Mouse (Mus musculus) heart, embryonic 11.5 days (tissue): ENCODE data around the gene Gfod1. TPM values are rescaled to one million over a fixed set of nuclear protein-coding genes. Genes with fewer than 3 reads are reported as not detected.
A peak's percentile ranks its signal among the peaks of the same experiment; 100 is the strongest.

Experiments used
- ATAC-seq: fragments of 200-750 bp; cut with Nextera tagmentation; replicated peaks from 2 replicates; pipeline ENCODE4 v1.8.0; 2017; ENCODE audit warnings: moderate library complexity; ENCODE audit not compliant: insufficient number of reproducible peaks, low FRiP score, low TSS enrichment
- H3K27ac ChIP-seq: fragments of 300-500 bp; sonication (generic); 2 replicates; pipeline ENCODE4 v1.5.1; 2014; ENCODE audit warnings: mild to moderate bottlenecking, low read depth, low read length
- H3K27me3 ChIP-seq: fragments of 300-500 bp; sonication (generic); 2 replicates; pipeline ENCODE4 v1.6.1; 2014; ENCODE audit warnings: mild to moderate bottlenecking, low read length, mixed read lengths; ENCODE audit not compliant: control insufficient read depth, insufficient read depth
- H3K36me3 ChIP-seq: fragments of 300-500 bp; sonication (generic); 2 replicates; pipeline ENCODE4 v1.6.1; 2014; ENCODE audit warnings: mild to moderate bottlenecking, low read length, moderate library complexity, mixed read lengths; ENCODE audit not compliant: control insufficient read depth, insufficient read depth
- H3K4me1 ChIP-seq: fragments of 300-500 bp; sonication (generic); 2 replicates; pipeline ENCODE4 v1.6.1; 2014; ENCODE audit warnings: low read length; ENCODE audit not compliant: control insufficient read depth, insufficient read depth
- H3K4me2 ChIP-seq: fragments of 300-500 bp; sonication (generic); 2 replicates; pipeline ENCODE4 v1.6.1; 2014; ENCODE audit warnings: mild to moderate bottlenecking, moderate library complexity
- H3K4me3 ChIP-seq: fragments of 300-500 bp; sonication (generic); 2 replicates; pipeline ENCODE4 v1.5.1; 2014; ENCODE audit warnings: low read depth, low read length
- H3K9ac ChIP-seq: fragments of 300-500 bp; sonication (generic); 2 replicates; pipeline ENCODE4 v1.6.1; 2014; ENCODE audit warnings: mild to moderate bottlenecking, low read depth, low read length, moderate library complexity
- H3K9me3 ChIP-seq: fragments of 300-500 bp; sonication (generic); replicated peaks from 2 replicates; pipeline ENCODE4 v1.6.1; 2016; ENCODE audit warnings: low read length; ENCODE audit not compliant: control insufficient read depth
- WGBS: fragments of 180-500 bp; shearing (Covaris S2); extraction: QIAGEN DNeasy Blood & Tissue Kit; methylation state at CpG from one replicate; pipeline ENCODE4 v1.1.7; 2014; ENCODE audit not compliant: insufficient replicate concordance; 5-methylcytosine and 5-hydroxymethylcytosine counted together
- polyA plus RNA-seq: library from polyadenylated mRNA; unstranded; fragments of >200 nt; fragmentation: Nextera tagmentation; extraction: Ambion mirVana; gene quantifications from 2 replicates; pipeline ENCODE4 v1.2.1, GENCODE M21; 2014

The Gfod1 gene
- polyA plus RNA-seq, 1 experiment from 2014 or later, result 1.5 TPM

GRCm38 (mm10) chr13:43181104-43181503 is 122.9 kb downstream of the Gfod1 start:
- ATAC-seq, result 0 out of 2 replicates have a peak, but pooled peaks have one; percentile 67
- no peaks in the 10 kb centered on the region; the same call in 1 of the 2 replicates for H3K27me3 ChIP-seq
- H3K27ac ChIP-seq, result no peak overlapping the region
- peaks cover 15% of the 10 kb centered on the region for H3K4me1 ChIP-seq
- no peak overlapping the region for H3K4me3 ChIP-seq
- no peak overlapping the region for H3K9ac ChIP-seq
- H3K9me3 ChIP-seq, result no peaks in the 10 kb centered on the region
- 63% methylated on average over 7 of the region's 7 CpGs for WGBS
- H3K36me3 ChIP-seq, result no peaks in the 10 kb centered on the region
- no peak overlapping the region for H3K4me2 ChIP-seq

- no peaks in the 10 kb centered on the region for H3K36me3 ChIP-seq
- H3K4me3 ChIP-seq, result no peak overlapping the region
- ATAC-seq, result no peak
- H3K4me2 ChIP-seq, result no peak overlapping the region
- 83% methylated on average over 7 of the region's 7 CpGs for WGBS
- H3K4me1 ChIP-seq, result peaks cover 4% of the 10 kb centered on the region
- H3K9ac ChIP-seq, result no peak overlapping the region
- no peak overlapping the region for H3K27ac ChIP-seq
- no peaks in the 10 kb centered on the region; the same call in 1 of the 2 replicates for H3K27me3 ChIP-seq
- H3K9me3 ChIP-seq, result no peaks in the 10 kb centered on the region
Measured at GRCm38 (mm10) chr13:43177317-43177716, 126.7 kb downstream of the Gfod1 start.

GRCm38 (mm10) chr13:43176676-43177075 is 127.3 kb downstream of the Gfod1 start:
- Histone ChIP-seq H3K4me2 (no peak overlapping the region), H3K4me3 (no peak overlapping the region), H3K27ac (no peak overlapping the region), H3K9ac (no peak overlapping the region), H3K27me3 (no peaks in the 10 kb centered on the region; the same call in 1 of the 2 replicates), H3K9me3 (no peaks in the 10 kb centered on the region), H3K36me3 (no peaks in the 10 kb centered on the region), H3K4me1 (peaks cover 7% of the 10 kb centered on the region)
- 92% methylated on average over 3 of the region's 3 CpGs for WGBS
- no peak for ATAC-seq

- Histone ChIP-seq H3K4me1 (peaks cover 7% of the 10 kb centered on the region), H3K36me3 (no peaks in the 10 kb centered on the region), H3K4me2 (peak overlapping the region; percentile 37), H3K27me3 (no peaks in the 10 kb centered on the region), H3K9me3 (no peaks in the 10 kb centered on the region), H3K27ac (no peak overlapping the region), H3K4me3 (no peak overlapping the region), H3K9ac (no peak overlapping the region)
- ATAC-seq, result no peak
- 15% methylated on average over 9 of the region's 9 CpGs for WGBS
Measured at GRCm38 (mm10) chr13:43173262-43173661, 130.7 kb downstream of the Gfod1 start.

GRCm38 (mm10) chr13:43172036-43172713 is 131.8 kb downstream of the Gfod1 start:
- no peaks in the 10 kb centered on the region for H3K9me3 ChIP-seq
- H3K4me3 ChIP-seq, result peak overlapping the region; percentile 78
- H3K36me3 ChIP-seq, result no peaks in the 10 kb centered on the region
- H3K27ac ChIP-seq, result peak overlapping the region; percentile 18; the same call in 1 of the 2 replicates
- H3K9ac ChIP-seq, result peak overlapping the region; percentile 93
- H3K27me3 ChIP-seq, result no peaks in the 10 kb centered on the region
- 24% methylated on average over 14 of the region's 14 CpGs for WGBS
- no peak for ATAC-seq
- H3K4me1 ChIP-seq, result peaks cover 7% of the 10 kb centered on the region
- peak overlapping the region; percentile 83 for H3K4me2 ChIP-seq

GRCm38 (mm10) chr13:43171020-43171710 is 132.8 kb downstream of the Gfod1 start, which contains the start of gene Tbc1d7:
Gene Tbc1d7, minus strand, starts transcription at chr13:43171501.
- H3K9ac ChIP-seq, result peak within 1 kb of the TSS; percentile 93
- WGBS, result 1% methylated on average over 48 of the region's 48 CpGs
- ATAC-seq, result peak; percentile 91

GRCm38 (mm10) chr13:43167721-43168120 is 136.3 kb downstream of the Gfod1 start:
- H3K4me2 ChIP-seq, result no peak overlapping the region
- no peak for ATAC-seq
- H3K4me1 ChIP-seq, result peaks cover 7% of the 10 kb centered on the region
- 72% methylated on average over 9 of the region's 9 CpGs for WGBS
- no peak overlapping the region for H3K9ac ChIP-seq
- H3K27ac ChIP-seq, result no peak overlapping the region
- H3K4me3 ChIP-seq, result no peak overlapping the region
- H3K9me3 ChIP-seq, result no peaks in the 10 kb centered on the region
- peaks cover 2% of the 10 kb centered on the region; the same call in 1 of the 2 replicates for H3K36me3 ChIP-seq
- H3K27me3 ChIP-seq, result no peaks in the 10 kb centered on the region

More at GRCm38 (mm10) chr13:43171020-43171710, 132.8 kb downstream of the Gfod1 start, which contains the start of gene Tbc1d7:
- Histone ChIP-seq H3K4me2 (peak within 1 kb of the TSS; percentile 83), H3K36me3 (no peaks in the 10 kb centered on the region), H3K27ac (peak within 1 kb of the TSS; percentile 85), H3K4me1 (peaks cover 7% of the 10 kb centered on the region), H3K27me3 (no peaks in the 10 kb centered on the region), H3K9me3 (no peaks in the 10 kb centered on the region), H3K4me3 (peak within 1 kb of the TSS; percentile 78)

- WGBS, result 36% methylated on average over 3 of the region's 3 CpGs
- H3K9ac ChIP-seq, result no peak overlapping the region
Measured at GRCm38 (mm10) chr13:43159429-43159828, 144.5 kb downstream of the Gfod1 start.

More at GRCm38 (mm10) chr13:43159429-43159828, 144.5 kb downstream of the Gfod1 start:
- Histone ChIP-seq H3K27ac (peak overlapping the region; percentile 47), H3K4me1 (peaks cover 4% of the 10 kb centered on the region; the same call in 1 of the 2 replicates), H3K4me3 (no peak overlapping the region), H3K4me2 (no peak overlapping the region), H3K9me3 (no peaks in the 10 kb centered on the region), H3K36me3 (peaks cover under 1% of the 10 kb centered on the region; the same call in 1 of the 2 replicates), H3K27me3 (no peaks in the 10 kb centered on the region)
- ATAC-seq, result no peak
